Mouse (Mus musculus) MEL (cell line): Measurements from ENCODE around the gene Mrgprg. TPM values are rescaled to one million over a fixed set of nuclear protein-coding genes. Genes with fewer than 3 reads are reported as not detected.

Experiments
- DNase-seq: peaks from one replicate; pipeline ENCODE4 v3.0.0; 2011; ENCODE audit warnings: low read depth, low spot score
- H3K27ac ChIP-seq: 2 replicates; pipeline ENCODE4 v1.5.1; 2012; ENCODE audit warnings: low read depth, mild to moderate bottlenecking, control low read depth, low read length, moderate library complexity; ENCODE audit not compliant: control insufficient read depth
- H3K27me3 ChIP-seq, 2 experiments: fragments of 150-350 bp in 1 of 2; sonication (generic) in 1 of 2; 2 replicates each; pipeline ENCODE4 v1.6.1; 2012; ENCODE audit warnings: low read length in 2 of 2, mild to moderate bottlenecking in 2 of 2, improper control_type of control experiment in 1 of 2, moderate library complexity in 1 of 2; ENCODE audit not compliant: insufficient read depth in 2 of 2, control insufficient read depth in 1 of 2
- H3K36me3 ChIP-seq, 2 experiments: 2 replicates each; pipeline ENCODE4 v1.6.1; 2012 to 2014; ENCODE audit warnings: low read length in 2 of 2, improper control_type of control experiment in 1 of 2, inconsistent platforms in 1 of 2, mild to moderate bottlenecking in 1 of 2; ENCODE audit not compliant: insufficient read depth in 2 of 2, control insufficient read depth in 1 of 2
- H3K4me1 ChIP-seq, 2 experiments: fragments of 150-350 bp in 1 of 2; sonication (generic) in 1 of 2; 2 replicates each; pipeline ENCODE4 v1.6.1; 2012; ENCODE audit warnings: low read length in 2 of 2, improper control_type of control experiment in 1 of 2, mild to moderate bottlenecking in 1 of 2; ENCODE audit not compliant: insufficient read depth in 2 of 2, control insufficient read depth in 1 of 2
- H3K4me3 ChIP-seq, 2 experiments: fragments of 150-350 bp in 1 of 2; sonication (generic) in 1 of 2; 2 replicates each; pipeline ENCODE4 v1.5.1; 2012; ENCODE audit warnings: low read depth in 2 of 2, low read length in 2 of 2, mild to moderate bottlenecking in 2 of 2, moderate library complexity in 2 of 2, control low read depth in 1 of 2, improper control_type of control experiment in 1 of 2; ENCODE audit not compliant: control insufficient read depth in 1 of 2, insufficient read depth in 1 of 2
- H3K79me2 ChIP-seq: 2 replicates; pipeline ENCODE4 v1.6.1; 2012; ENCODE audit warnings: mild to moderate bottlenecking, low read length, moderate library complexity; ENCODE audit not compliant: control insufficient read depth, poor library complexity, insufficient read depth
- H3K9ac ChIP-seq: 2 replicates; pipeline ENCODE4 v1.6.1; 2012; ENCODE audit warnings: low read depth, mild to moderate bottlenecking, control low read depth, low read length, moderate library complexity; ENCODE audit not compliant: control insufficient read depth, poor library complexity, severe bottlenecking
- H3K9me3 ChIP-seq: fragments of 150-350 bp; sonication (generic); replicated peaks from 2 replicates; pipeline ENCODE4 v1.6.1; 2012; ENCODE audit warnings: mild to moderate bottlenecking, low read length, improper control_type of control experiment, moderate library complexity; ENCODE audit not compliant: insufficient read depth
- BHLHE40 ChIP-seq: IDR thresholded peaks from 2 replicates; pipeline ENCODE4 v1.6.1; 2012; ENCODE audit warnings: low read depth, mild to moderate bottlenecking, inconsistent platforms, low read length, improper control_type of control experiment, borderline replicate concordance
- CHD1 ChIP-seq: IDR thresholded peaks from 2 replicates; pipeline ENCODE4 v1.6.1; 2012; ENCODE audit warnings: low read depth, mild to moderate bottlenecking, inconsistent platforms, low read length, improper control_type of control experiment
- CHD2 ChIP-seq: IDR thresholded peaks from 2 replicates; pipeline ENCODE4 v1.6.1; 2011; ENCODE audit warnings: low read length, improper control_type of control experiment
- CTCF ChIP-seq, 3 experiments: IDR thresholded peaks in 2 of 3; conservative IDR thresholded peaks in 1 of 3; 2 replicates each; pipeline ENCODE4 v1.5.1; 2011 to 2012; ENCODE audit warnings: low read length in 3 of 3, low read depth in 2 of 3, mild to moderate bottlenecking in 2 of 3, improper control_type of control experiment in 1 of 3, inconsistent platforms in 1 of 3, mixed read lengths in 1 of 3, moderate library complexity in 1 of 3; ENCODE audit not compliant: control insufficient read depth in 1 of 3, insufficient read depth in 1 of 3, poor library complexity in 1 of 3, severe bottlenecking in 1 of 3
- E2F4 ChIP-seq: IDR thresholded peaks from 2 replicates; pipeline ENCODE4 v1.6.1; 2011; ENCODE audit warnings: low read depth, low read length, improper control_type of control experiment, borderline replicate concordance
- ELF1 ChIP-seq: IDR thresholded peaks from 2 replicates; pipeline ENCODE4 v1.6.1; 2014; ENCODE audit warnings: low read depth, mild to moderate bottlenecking, inconsistent platforms, low read length, improper control_type of control experiment, moderate library complexity
- EP300 ChIP-seq, 2 experiments: IDR thresholded peaks; 2 replicates each; pipeline ENCODE4 v1.6.1; 2011; ENCODE audit warnings: improper control_type of control experiment in 2 of 2, low read length in 2 of 2, low read depth in 1 of 2, mild to moderate bottlenecking in 1 of 2
- ETS1 ChIP-seq: IDR thresholded peaks from 2 replicates; pipeline ENCODE4 v1.6.1; 2012; ENCODE audit warnings: low read depth, mild to moderate bottlenecking, inconsistent platforms, low read length, improper control_type of control experiment, moderate library complexity
- GABPA ChIP-seq: IDR thresholded peaks from 2 replicates; pipeline ENCODE4 v1.6.1; 2012; ENCODE audit warnings: low read depth, mild to moderate bottlenecking, inconsistent platforms, low read length, improper control_type of control experiment, moderate library complexity
- GATA1 ChIP-seq: IDR thresholded peaks from 2 replicates; pipeline ENCODE4 v1.6.1; 2011; ENCODE audit warnings: low read depth, low read length, improper control_type of control experiment
- HCFC1 ChIP-seq: IDR thresholded peaks from 2 replicates; pipeline ENCODE4 v1.6.1; 2012; ENCODE audit warnings: low read depth, mild to moderate bottlenecking, inconsistent platforms, low read length, improper control_type of control experiment, moderate library complexity
- JUND ChIP-seq: IDR thresholded peaks from 2 replicates; pipeline ENCODE4 v1.6.1; 2011; ENCODE audit warnings: low read depth, mild to moderate bottlenecking, improper control_type of control experiment, low read length
- KAT2A ChIP-seq: conservative IDR thresholded peaks from 2 replicates; pipeline ENCODE4 v1.6.1; 2012; ENCODE audit warnings: low read depth, low read length, improper control_type of control experiment, inconsistent platforms
- MAFK ChIP-seq: IDR thresholded peaks from 2 replicates; pipeline ENCODE4 v1.6.1; 2011; ENCODE audit warnings: low read depth, mild to moderate bottlenecking, low read length, improper control_type of control experiment, borderline replicate concordance
- MAX ChIP-seq: IDR thresholded peaks from 2 replicates; pipeline ENCODE4 v1.6.1; 2011; ENCODE audit warnings: low read length, improper control_type of control experiment
- MXI1 ChIP-seq: IDR thresholded peaks from 2 replicates; pipeline ENCODE4 v1.6.1; 2011; ENCODE audit warnings: mild to moderate bottlenecking, low read depth, low read length, improper control_type of control experiment
- MYB ChIP-seq: IDR thresholded peaks from 2 replicates; pipeline ENCODE4 v1.6.1; 2011; ENCODE audit warnings: mild to moderate bottlenecking, low read depth, low read length, improper control_type of control experiment
- MYC ChIP-seq: IDR thresholded peaks from 2 replicates; pipeline ENCODE4 v1.6.1; 2011; ENCODE audit warnings: low read depth, mild to moderate bottlenecking, low read length, improper control_type of control experiment, moderate library complexity
- NELFE ChIP-seq: IDR thresholded peaks from 2 replicates; pipeline ENCODE4 v1.6.1; 2011; ENCODE audit warnings: low read depth, low read length, improper control_type of control experiment
- NRF1 ChIP-seq: IDR thresholded peaks from 2 replicates; pipeline ENCODE4 v1.6.1; 2014; ENCODE audit warnings: low read depth, mild to moderate bottlenecking, inconsistent platforms, low read length, improper control_type of control experiment, moderate library complexity; ENCODE audit not compliant: poor library complexity, insufficient read depth, severe bottlenecking
- POLR2A ChIP-seq, 2 experiments: IDR thresholded peaks; 2 replicates each; pipeline ENCODE4 v1.6.1; 2011 to 2012; ENCODE audit warnings: low read length in 2 of 2, mild to moderate bottlenecking in 2 of 2, control low read depth in 1 of 2, improper control_type of control experiment in 1 of 2, low read depth in 1 of 2, moderate library complexity in 1 of 2; ENCODE audit not compliant: control insufficient read depth in 1 of 2, insufficient read depth in 1 of 2, poor library complexity in 1 of 2
- POLR2AphosphoS5 ChIP-seq: IDR thresholded peaks from 2 replicates; pipeline ENCODE4 v1.6.1; 2012; ENCODE audit warnings: low read depth, borderline replicate concordance, mild to moderate bottlenecking, inconsistent platforms, low read length, moderate library complexity, mixed read lengths
- RCOR1 ChIP-seq: IDR thresholded peaks from 2 replicates; pipeline ENCODE4 v1.6.1; 2012; ENCODE audit warnings: low read depth, mild to moderate bottlenecking, inconsistent platforms, low read length, improper control_type of control experiment
- SIN3A ChIP-seq: IDR thresholded peaks from 2 replicates; pipeline ENCODE4 v1.6.1; 2012; ENCODE audit warnings: low read length, improper control_type of control experiment, inconsistent platforms
- SMC3 ChIP-seq: IDR thresholded peaks from 2 replicates; pipeline ENCODE4 v1.6.1; 2011; ENCODE audit warnings: low read depth, low read length, improper control_type of control experiment
- TCF12 ChIP-seq: IDR thresholded peaks from 2 replicates; pipeline ENCODE4 v1.6.1; 2014; ENCODE audit warnings: low read depth, mild to moderate bottlenecking, inconsistent platforms, low read length, improper control_type of control experiment, moderate library complexity
- UBTF ChIP-seq: IDR thresholded peaks from 2 replicates; pipeline ENCODE4 v1.6.1; 2012; ENCODE audit warnings: low read depth, mild to moderate bottlenecking, inconsistent platforms, low read length, improper control_type of control experiment, moderate library complexity, borderline replicate concordance; ENCODE audit not compliant: insufficient read depth
- USF1 ChIP-seq: IDR thresholded peaks from 2 replicates; pipeline ENCODE4 v1.6.1; 2014; ENCODE audit warnings: low read depth, mild to moderate bottlenecking, inconsistent platforms, low read length, improper control_type of control experiment, moderate library complexity
- USF2 ChIP-seq, 2 experiments: IDR thresholded peaks; 2 replicates each; pipeline ENCODE4 v1.6.1; 2011 to 2012; ENCODE audit warnings: improper control_type of control experiment in 2 of 2, low read length in 2 of 2, borderline replicate concordance in 1 of 2, inconsistent platforms in 1 of 2, low read depth in 1 of 2, mild to moderate bottlenecking in 1 of 2; ENCODE audit not compliant: insufficient read depth in 1 of 2
- ZC3H11A ChIP-seq: IDR thresholded peaks from 2 replicates; pipeline ENCODE4 v1.6.1; 2012; ENCODE audit warnings: low read depth, mild to moderate bottlenecking, inconsistent platforms, low read length, improper control_type of control experiment
- ZKSCAN1 ChIP-seq: IDR thresholded peaks from 2 replicates; pipeline ENCODE4 v1.6.1; 2012; ENCODE audit warnings: low read depth, mild to moderate bottlenecking, inconsistent platforms, low read length, improper control_type of control experiment, moderate library complexity
- ZNF384 ChIP-seq: IDR thresholded peaks from 2 replicates; pipeline ENCODE4 v1.6.1; 2012; ENCODE audit warnings: low read depth, mild to moderate bottlenecking, inconsistent platforms, low read length, improper control_type of control experiment
- polyA plus RNA-seq, 2 experiments: library from polyadenylated mRNA; stranded (reverse) in 1 of 2; unstranded in 1 of 2; fragments of >175 nt in 1 of 2; fragments of >200 nt in 1 of 2; gene quantifications; 2 replicates each; pipeline versions ENCODE4 v1.2.1 to v1.2.4; 2012; ENCODE audit warnings: low replicate concordance in 2 of 2, low read depth in 1 of 2; ENCODE audit not compliant: insufficient read length in 2 of 2, insufficient read depth in 1 of 2, missing spikeins in 1 of 2
- total RNA-seq: library from RNA; depleted of rRNA; stranded (reverse); fragments of 300-350 nt; gene quantifications from 2 replicates; pipeline ENCODE4 v1.2.3, GENCODE M21; 2012

The Mrgprg gene
- total and polyA plus RNA-seq, 3 experiments = not detected

DNA sequence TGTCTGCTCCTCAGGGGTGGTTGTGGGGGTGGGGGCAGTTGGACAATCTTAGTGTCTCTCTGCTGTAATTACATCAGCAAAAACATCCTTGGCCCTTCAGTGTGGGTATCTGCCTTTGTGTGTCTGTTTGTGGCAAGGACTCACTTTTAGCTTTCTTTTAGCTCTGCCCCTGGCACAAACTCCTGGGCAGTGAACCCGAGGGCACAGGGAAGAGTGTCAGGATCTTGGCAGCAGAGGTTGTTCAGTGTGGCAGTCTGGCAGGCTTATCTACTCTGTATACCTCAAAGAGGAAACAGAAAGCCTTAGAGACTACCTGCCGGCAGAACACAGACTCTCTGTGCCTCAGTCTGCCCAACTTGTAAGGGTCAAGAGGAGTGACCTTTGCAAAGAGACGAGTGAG, 9.1 kb downstream of the Mrgprg start:
- Histone ChIP-seq H3K27me3 (no peaks in the 10 kb centered on the region; a peak in 1 of 4 replicates), H3K36me3 (peaks cover 0 to 12% of the 10 kb centered on the region in 2 experiments; a peak in 2 of 4 replicates), H3K9ac (peak overlapping the region; percentile 53), H3K79me2 (no peaks in the 10 kb centered on the region; the same call in 1 of the 2 replicates), H3K4me3 (peak overlapping the region; percentile 22 to 47; a peak in 3 of 4 replicates), H3K27ac (no peak overlapping the region; the same call in 1 of the 2 replicates), H3K4me1 (peaks cover 2 to 24% of the 10 kb centered on the region in 2 experiments; a peak in 3 of 4 replicates), H3K9me3 (no peaks in the 10 kb centered on the region)
- TF ChIP-seq MXI1 (no peak), GATA1 (peak; percentile 18; the same call in 1 of the 2 replicates)
- DNase-seq = peak; percentile 37

DNA sequence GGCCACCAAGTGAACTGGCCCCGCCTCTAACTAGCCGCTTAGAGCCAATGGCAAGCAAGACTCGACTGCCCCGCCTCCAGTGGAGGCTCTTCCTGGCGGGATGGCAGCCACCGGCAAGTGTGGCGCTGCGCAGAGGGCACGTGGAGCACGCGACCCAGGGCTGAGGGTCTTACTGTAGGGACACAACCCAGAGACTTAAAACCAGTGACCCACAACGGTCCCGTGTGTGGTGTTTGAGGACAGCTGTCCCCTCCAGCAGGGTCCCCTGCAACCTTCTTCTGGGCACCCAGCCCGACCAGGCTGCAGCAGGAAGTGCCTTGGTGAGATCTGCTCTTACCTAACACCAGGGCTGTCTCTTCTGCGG, 9.8 kb downstream of the Mrgprg start:
- Histone ChIP-seq H3K27me3 (no peaks in the 10 kb centered on the region; a peak in 1 of 4 replicates), H3K79me2 (no peaks in the 10 kb centered on the region; the same call in 1 of the 2 replicates), H3K9ac (peak overlapping the region; percentile 69), H3K36me3 (peaks cover 0 to 12% of the 10 kb centered on the region in 2 experiments; a peak in 2 of 4 replicates), H3K4me3 (peak overlapping the region; percentile 39 to 47), H3K9me3 (no peaks in the 10 kb centered on the region), H3K27ac (peak overlapping the region; percentile 5; the same call in 1 of the 2 replicates), H3K4me1 (peaks cover 2 to 24% of the 10 kb centered on the region in 2 experiments; a peak in 3 of 4 replicates)
- DNase-seq = peak; percentile 92
- TF ChIP-seq SMC3 = no peak
- TF ChIP-seq BHLHE40 = no peak
- no peak for TF ChIP-seq MAFK
- peak; percentile 44; the same call in 1 of the 2 replicates for TF ChIP-seq USF1
- TF ChIP-seq KAT2A = no peak
- no peak for TF ChIP-seq CHD1
- peak; percentile 63 to 92 for TF ChIP-seq POLR2A (IDR thresholded peaks at IDR 0.05; ENCODE audit: control insufficient read depth in 1 of 2, insufficient read depth in 1 of 2, low read depth in 1 of 2, low read length in 2 of 2, poor library complexity in 1 of 2)
- TF ChIP-seq GABPA = no peak
- TF ChIP-seq ZKSCAN1 = no peak
- peak; percentile 38; the same call in 1 of the 2 replicates for TF ChIP-seq NRF1
- peak; percentile 79; the same call in 1 of the 2 replicates for TF ChIP-seq SIN3A
- no peak for TF ChIP-seq USF2 (IDR thresholded peaks at IDR 0.05; ENCODE audit: borderline replicate concordance in 1 of 2, insufficient read depth in 1 of 2, low read depth in 1 of 2, low read length in 2 of 2)
- no peak for TF ChIP-seq EP300 (IDR thresholded peaks at IDR 0.05; ENCODE audit: low read depth in 1 of 2, low read length in 2 of 2)
- no peak for TF ChIP-seq HCFC1
- TF ChIP-seq MYC = peak; percentile 96
- TF ChIP-seq TCF12 = no peak
- peak; percentile 83 for TF ChIP-seq NELFE
- no peak for TF ChIP-seq CHD2
- peak; percentile 42 for TF ChIP-seq ELF1
- TF ChIP-seq POLR2AphosphoS5 = no peak
- no peak for TF ChIP-seq ZC3H11A
- no peak for TF ChIP-seq MYB
- no peak for TF ChIP-seq ZNF384
- no peak for TF ChIP-seq UBTF
- TF ChIP-seq RCOR1 = no peak
- no peak for TF ChIP-seq E2F4
- peak; percentile 97 for TF ChIP-seq MAX
- TF ChIP-seq ETS1 = no peak
- no peak; a peak in 1 of 6 replicates for TF ChIP-seq CTCF (IDR thresholded peaks at IDR 0.05 in 2 of 3, conservative IDR thresholded peaks at IDR 0.05 in 1 of 3; ENCODE audit: control insufficient read depth in 1 of 3, insufficient read depth in 1 of 3, low read depth in 2 of 3, low read length in 3 of 3, poor library complexity in 1 of 3, severe bottlenecking in 1 of 3)
- no peak for TF ChIP-seq JUND
